Mouse (Mus musculus): ENCODE measurements around the gene Foxd1.

GRCm38 (mm10) chr13:98367601-98368000, 13.6 kb downstream of the Foxd1 start:
- TF ChIP-seq CTCF (IDR thresholded peaks at IDR 0.05; ENCODE audit: low read depth) (no peak), EP300 (IDR thresholded peaks at IDR 0.05; ENCODE audit: low read depth) (no peak)
